Mouse (Mus musculus): ENCODE measurements around the gene Gm20479. TPM values are rescaled to one million over a fixed set of nuclear protein-coding genes. Genes with fewer than 3 reads are reported as not detected.

Gm20479 gene
- not detected in 2 replicates for polyA plus RNA-seq (2014; fragmentation: Nextera tagmentation; extraction: Ambion mirVana)

- Histone ChIP-seq H3K9ac (ENCODE audit: low read length) (peak within 1 kb of the TSS; percentile 38; the same call in 1 of the 2 replicates), H3K9me3 (ENCODE audit: control insufficient read depth, low read length) (peaks cover 2% of the 10 kb centered on the region; the same call in 1 of the 2 replicates), H3K27ac (ENCODE audit: low read depth, low read length) (no peak within 1 kb of the TSS), H3K27me3 (ENCODE audit: control insufficient read depth, insufficient read depth, low read length) (peaks cover 17% of the 10 kb centered on the region), H3K4me1 (ENCODE audit: control insufficient read depth, insufficient read depth, low read length) (peaks cover 9% of the 10 kb centered on the region), H3K36me3 (ENCODE audit: control insufficient read depth, insufficient read depth, low read length) (no peaks in the 10 kb centered on the region), H3K4me2 (peak within 1 kb of the TSS; percentile 64), H3K4me3 (ENCODE audit: low read depth, low read length) (peak within 1 kb of the TSS; percentile 69)
- ATAC-seq (ENCODE audit: low FRiP score), result no peak
- WGBS, result 6% methylated on average over 27 of the region's 27 CpGs
- peak; percentile 86 for DNase-seq (ENCODE audit: low spot score, missing footprints)
These were observed at the start of gene Gm20479 for GRCm38 (mm10) chr7:27356861-27357594. Gene Gm20479 (minus strand): TSS chr7:27357419.

- H3K27me3 ChIP-seq (ENCODE audit: control insufficient read depth, insufficient read depth, low read length), result peaks cover 69% of the 10 kb centered on the region
- H3K9ac ChIP-seq (ENCODE audit: low read length), result no peak overlapping the region
- H3K9me3 ChIP-seq (ENCODE audit: control insufficient read depth, low read length), result no peaks in the 10 kb centered on the region; the same call in 1 of the 2 replicates
- ATAC-seq (ENCODE audit: low FRiP score), result no peak
- WGBS, result 83% methylated on average over 7 of the region's 7 CpGs
- H3K36me3 ChIP-seq (ENCODE audit: control insufficient read depth, insufficient read depth, low read length), result no peaks in the 10 kb centered on the region
- H3K4me1 ChIP-seq (ENCODE audit: control insufficient read depth, insufficient read depth, low read length), result 0 out of 2 replicates have a peak, but pooled peaks cover 2% of the 10 kb centered on the region
- H3K4me2 ChIP-seq, result no peak overlapping the region
- no peak overlapping the region for H3K27ac ChIP-seq (ENCODE audit: low read depth, low read length)
- no peak for DNase-seq (ENCODE audit: low spot score, missing footprints)
- no peak overlapping the region for H3K4me3 ChIP-seq (ENCODE audit: low read depth, low read length)
These were observed 49.3 kb upstream of the Gm20479 start for GRCm38 (mm10) chr7:27406481-27406880.

- DNase-seq (ENCODE audit: low spot score, missing footprints), result peak; percentile 88
- no peak for ATAC-seq (ENCODE audit: low FRiP score)
- H3K4me2 ChIP-seq, result no peak overlapping the region
- WGBS, result 6% methylated on average over 81 of the region's 81 CpGs
- H3K36me3 ChIP-seq (ENCODE audit: control insufficient read depth, insufficient read depth, low read length), result no peaks in the 10 kb centered on the region
- no peak overlapping the region for H3K4me3 ChIP-seq (ENCODE audit: low read depth, low read length)
- H3K9me3 ChIP-seq (ENCODE audit: control insufficient read depth, low read length), result no peaks in the 10 kb centered on the region; the same call in 1 of the 2 replicates
- peaks cover 66% of the 10 kb centered on the region for H3K27me3 ChIP-seq (ENCODE audit: control insufficient read depth, insufficient read depth, low read length)
- 0 out of 2 replicates have a peak, but pooled peaks cover 2% of the 10 kb centered on the region for H3K4me1 ChIP-seq (ENCODE audit: control insufficient read depth, insufficient read depth, low read length)
- no peak overlapping the region for H3K9ac ChIP-seq (ENCODE audit: low read length)
- H3K27ac ChIP-seq (ENCODE audit: low read depth, low read length), result no peak overlapping the region
These were observed 47.2 kb upstream of the Gm20479 start for GRCm38 (mm10) chr7:27404203-27404942.

- Histone ChIP-seq H3K4me3 (ENCODE audit: low read depth, low read length) (no peak overlapping the region), H3K4me1 (ENCODE audit: control insufficient read depth, insufficient read depth, low read length) (no peaks in the 10 kb centered on the region), H3K9me3 (ENCODE audit: control insufficient read depth, low read length) (no peaks in the 10 kb centered on the region; the same call in 1 of the 2 replicates), H3K27ac (ENCODE audit: low read depth, low read length) (no peak overlapping the region), H3K9ac (ENCODE audit: low read length) (no peak overlapping the region), H3K27me3 (ENCODE audit: control insufficient read depth, insufficient read depth, low read length) (peaks cover 54% of the 10 kb centered on the region), H3K36me3 (ENCODE audit: control insufficient read depth, insufficient read depth, low read length) (no peaks in the 10 kb centered on the region), H3K4me2 (no peak overlapping the region)
- DNase-seq (ENCODE audit: low spot score, missing footprints) (peak; percentile 93), ATAC-seq (ENCODE audit: low FRiP score) (peak; percentile 57; the same call in 1 of the 2 replicates)
- 13% methylated on average over 16 of the region's 16 CpGs for WGBS
These were observed 45.5 kb upstream of the Gm20479 start for GRCm38 (mm10) chr7:27402675-27403074.

GRCm38 (mm10) chr7:27400545-27400944 lies 43.3 kb upstream of the Gm20479 start:
- H3K4me3 ChIP-seq (ENCODE audit: low read depth, low read length), result no peak overlapping the region
- H3K27ac ChIP-seq (ENCODE audit: low read depth, low read length), result no peak overlapping the region
- H3K9ac ChIP-seq (ENCODE audit: low read length), result no peak overlapping the region
- H3K27me3 ChIP-seq (ENCODE audit: control insufficient read depth, insufficient read depth, low read length), result peaks cover 54% of the 10 kb centered on the region
- no peak overlapping the region for H3K4me2 ChIP-seq
- H3K4me1 ChIP-seq (ENCODE audit: control insufficient read depth, insufficient read depth, low read length), result peaks cover 8% of the 10 kb centered on the region
- DNase-seq (ENCODE audit: low spot score, missing footprints) (no peak), ATAC-seq (ENCODE audit: low FRiP score) (no peak)
- H3K9me3 ChIP-seq (ENCODE audit: control insufficient read depth, low read length), result no peaks in the 10 kb centered on the region; the same call in 1 of the 2 replicates
- WGBS, result 79% methylated on average over 7 of the region's 7 CpGs
- H3K36me3 ChIP-seq (ENCODE audit: control insufficient read depth, insufficient read depth, low read length), result no peaks in the 10 kb centered on the region

- ATAC-seq (ENCODE audit: low FRiP score), result peak; percentile 42; the same call in 1 of the 2 replicates
These were observed 40.1 kb upstream of the Gm20479 start for GRCm38 (mm10) chr7:27397048-27397949.

GRCm38 (mm10) chr7:27396184-27397047 lies 39.2 kb upstream of the Gm20479 start:
- Histone ChIP-seq H3K4me2 (peak overlapping the region; percentile 67), H3K36me3 (ENCODE audit: control insufficient read depth, insufficient read depth, low read length) (no peaks in the 10 kb centered on the region), H3K27me3 (ENCODE audit: control insufficient read depth, insufficient read depth, low read length) (peaks cover 42% of the 10 kb centered on the region), H3K4me1 (ENCODE audit: control insufficient read depth, insufficient read depth, low read length) (peaks cover 8% of the 10 kb centered on the region), H3K9me3 (ENCODE audit: control insufficient read depth, low read length) (no peaks in the 10 kb centered on the region), H3K4me3 (ENCODE audit: low read depth, low read length) (peak overlapping the region; percentile 44), H3K9ac (ENCODE audit: low read length) (peak overlapping the region; percentile 48), H3K27ac (ENCODE audit: low read depth, low read length) (no peak overlapping the region)
- 3% methylated on average over 26 of the region's 68 CpGs for WGBS
- ATAC-seq (ENCODE audit: low FRiP score), result peak; percentile 46; the same call in 1 of the 2 replicates
- DNase-seq (ENCODE audit: low spot score, missing footprints), result peak; percentile 86

More at GRCm38 (mm10) chr7:27397048-27397949, 40.1 kb upstream of the Gm20479 start:
- Histone ChIP-seq H3K4me2 (no peak overlapping the region), H3K27me3 (ENCODE audit: control insufficient read depth, insufficient read depth, low read length) (peaks cover 42% of the 10 kb centered on the region), H3K9ac (ENCODE audit: low read length) (no peak overlapping the region), H3K9me3 (ENCODE audit: control insufficient read depth, low read length) (no peaks in the 10 kb centered on the region), H3K4me1 (ENCODE audit: control insufficient read depth, insufficient read depth, low read length) (peaks cover 8% of the 10 kb centered on the region), H3K36me3 (ENCODE audit: control insufficient read depth, insufficient read depth, low read length) (no peaks in the 10 kb centered on the region), H3K4me3 (ENCODE audit: low read depth, low read length) (0 out of 2 replicates have a peak overlapping the region, but pooled peaks have one; percentile 44), H3K27ac (ENCODE audit: low read depth, low read length) (no peak overlapping the region)
- WGBS, result 18% methylated on average over 26 of the region's 26 CpGs
- DNase-seq (ENCODE audit: low spot score, missing footprints), result peak; percentile 91
